Mouse (Mus musculus): ENCODE measurements around the gene Rgs3. TPM values are rescaled to one million over a fixed set of nuclear protein-coding genes. Genes with fewer than 3 reads are reported as not detected.

Rgs3 gene
- polyA plus RNA-seq (2014; fragmentation: Illumina TruSeq; extraction: RNeasy Lipid Tissue Mini Kit (QIAGEN cat#74804); ENCODE audit: low read depth, low replicate concordance) = 2.6 TPM

DNA sequence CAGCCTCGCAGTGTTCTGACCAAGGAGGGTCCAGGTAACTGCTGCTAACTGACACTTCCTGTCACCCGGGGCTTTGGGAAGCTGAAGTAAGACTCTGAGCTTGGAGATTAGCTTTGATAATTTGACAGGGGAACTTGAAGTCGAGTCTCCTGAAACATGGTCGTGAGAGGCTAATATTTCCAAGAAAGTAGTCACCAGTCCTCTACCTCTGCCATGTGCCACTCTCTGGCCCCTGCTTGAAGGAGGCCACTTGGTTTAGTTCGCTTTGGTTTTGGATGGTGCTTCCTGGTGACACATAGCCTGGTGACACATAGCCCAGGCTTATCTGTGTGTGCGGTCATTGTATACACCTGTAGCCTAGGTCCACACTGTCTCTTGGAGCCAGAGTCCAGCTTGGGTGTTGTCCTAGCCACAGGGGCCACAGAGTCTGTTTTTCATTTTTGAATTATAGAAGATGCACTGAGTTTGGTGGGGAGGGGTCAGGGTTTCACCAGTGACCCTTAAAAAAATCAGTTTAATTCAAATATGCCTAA is at the start of gene Rgs3:
Gene Rgs3, plus strand, starts transcription at position 51 of the 533 bp plus-strand sequence.

DNA sequence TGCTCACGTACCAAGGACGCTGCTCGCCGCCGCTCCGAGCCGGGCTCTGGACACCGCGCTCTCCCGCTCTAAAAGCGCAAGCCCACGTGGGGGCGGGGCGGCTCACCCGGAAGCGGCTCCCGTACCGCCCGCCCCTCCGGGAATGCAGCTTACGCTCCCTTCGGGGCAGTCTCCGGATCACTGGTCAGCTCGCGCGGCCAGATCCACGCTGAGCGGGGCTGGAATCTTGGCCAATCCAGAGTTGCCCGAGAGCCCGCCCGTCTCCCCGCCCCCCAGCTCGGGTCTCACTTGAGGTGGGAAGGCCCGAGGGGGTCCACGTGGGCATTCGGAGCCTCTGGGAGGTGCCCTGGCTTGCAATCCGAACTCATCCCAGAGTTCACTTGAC is 39.8 kb upstream of the Rgs3 start, which contains the start of gene Alad:
Gene Alad, minus strand, starts transcription at position 70 of the 385 bp plus-strand sequence.

DNA sequence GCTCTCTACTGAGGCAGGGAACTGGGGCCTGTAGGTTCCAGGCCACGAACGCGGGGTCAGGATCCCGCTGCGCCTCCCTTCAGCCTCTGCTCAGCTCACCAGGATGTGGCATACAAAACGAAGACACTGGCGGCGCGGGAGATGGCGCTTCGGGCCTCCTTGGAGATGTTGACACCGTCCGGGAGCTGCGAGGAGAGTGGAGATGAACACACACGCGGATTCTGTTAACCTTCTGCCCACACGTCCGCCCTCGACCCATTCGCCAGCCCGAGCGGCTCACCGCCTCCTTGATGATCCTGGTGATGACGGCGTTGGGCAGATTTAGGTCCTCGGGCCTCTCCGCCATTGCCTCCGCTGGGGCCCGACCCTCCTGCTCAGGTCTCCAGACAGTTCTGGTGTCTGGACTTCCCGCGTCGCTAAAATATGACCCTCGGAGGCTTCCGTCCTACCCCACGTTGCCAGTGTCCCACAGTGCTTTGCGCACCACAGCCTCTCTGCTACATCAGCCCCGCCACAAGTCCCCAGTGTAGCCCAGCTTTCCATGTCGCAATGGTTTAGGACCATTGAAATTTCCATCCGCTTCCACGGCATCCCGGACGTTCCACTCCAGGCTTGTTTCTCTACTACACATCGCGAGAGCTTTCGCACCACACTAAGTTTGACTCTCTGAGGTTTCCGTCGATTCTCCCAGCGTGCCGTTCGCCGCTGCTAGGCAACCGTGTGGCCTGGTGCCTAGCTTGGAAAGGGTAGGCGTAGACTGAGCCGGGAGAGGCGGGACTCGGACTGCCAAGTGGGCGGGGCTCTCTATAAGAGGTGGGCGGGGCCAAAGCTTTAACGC is 34.8 kb upstream of the Rgs3 start, which contains the start of the genes Pole3 and 4933430I17Rik:
Gene Pole3, minus strand, starts transcription at position 418 of the 838 bp plus-strand sequence.
Gene 4933430I17Rik, plus strand, starts transcription at position 719 of the 838 bp plus-strand sequence.

Other genes with a start within 250 kb of the Rgs3 start
- 18.9 TPM for gene Fkbp15, start 199.3 kb upstream of the Rgs3 start, polyA plus RNA-seq (2014; fragmentation: Illumina TruSeq; extraction: RNeasy Lipid Tissue Mini Kit (QIAGEN cat#74804); ENCODE audit: low read depth, low replicate concordance)
- gene Slc31a1, start 199.1 kb upstream of the Rgs3 start, polyA plus RNA-seq (2014; fragmentation: Illumina TruSeq; extraction: RNeasy Lipid Tissue Mini Kit (QIAGEN cat#74804); ENCODE audit: low read depth, low replicate concordance) = 232 TPM
- 56.6 TPM for gene Cdc26, start 151.2 kb upstream of the Rgs3 start, polyA plus RNA-seq (2014; fragmentation: Illumina TruSeq; extraction: RNeasy Lipid Tissue Mini Kit (QIAGEN cat#74804); ENCODE audit: low read depth, low replicate concordance)
- 10.6 TPM for gene Prpf4, start 151.1 kb upstream of the Rgs3 start, polyA plus RNA-seq (2014; fragmentation: Illumina TruSeq; extraction: RNeasy Lipid Tissue Mini Kit (QIAGEN cat#74804); ENCODE audit: low read depth, low replicate concordance)
- gene Rnf183, start 124.6 kb upstream of the Rgs3 start, polyA plus RNA-seq (2014; fragmentation: Illumina TruSeq; extraction: RNeasy Lipid Tissue Mini Kit (QIAGEN cat#74804); ENCODE audit: low read depth, low replicate concordance) = 4.2 TPM
- 6.2 TPM for gene Wdr31, start 89.0 kb upstream of the Rgs3 start, polyA plus RNA-seq (2014; fragmentation: Illumina TruSeq; extraction: RNeasy Lipid Tissue Mini Kit (QIAGEN cat#74804); ENCODE audit: low read depth, low replicate concordance)
- gene Bspry, start 79.8 kb upstream of the Rgs3 start, polyA plus RNA-seq (2014; fragmentation: Illumina TruSeq; extraction: RNeasy Lipid Tissue Mini Kit (QIAGEN cat#74804); ENCODE audit: low read depth, low replicate concordance) = 3.4 TPM
- 0.40 TPM for gene Hdhd3, start 56.4 kb upstream of the Rgs3 start, polyA plus RNA-seq (2014; fragmentation: Illumina TruSeq; extraction: RNeasy Lipid Tissue Mini Kit (QIAGEN cat#74804); ENCODE audit: low read depth, low replicate concordance)
- gene Alad, start 39.9 kb upstream of the Rgs3 start, polyA plus RNA-seq (2014; fragmentation: Illumina TruSeq; extraction: RNeasy Lipid Tissue Mini Kit (QIAGEN cat#74804); ENCODE audit: low read depth, low replicate concordance) = 0.93 TPM
- gene Pole3, start 34.8 kb upstream of the Rgs3 start, polyA plus RNA-seq (2014; fragmentation: Illumina TruSeq; extraction: RNeasy Lipid Tissue Mini Kit (QIAGEN cat#74804); ENCODE audit: low read depth, low replicate concordance) = 47.1 TPM
- gene 4933430I17Rik, start 34.5 kb upstream of the Rgs3 start, polyA plus RNA-seq (2014; fragmentation: Illumina TruSeq; extraction: RNeasy Lipid Tissue Mini Kit (QIAGEN cat#74804); ENCODE audit: low read depth, low replicate concordance) = not detected